Mouse (Mus musculus) layer of hippocampus, adult 2 months (tissue): ENCODE results near the gene Arhgef9. TPM values are rescaled to one million over a fixed set of nuclear protein-coding genes. Genes with fewer than 3 reads are reported as not detected.

Experiments used
- DNase-seq, 2 experiments: peaks; one replicate each; pipeline ENCODE4 v3.0.0; 2022; ENCODE audit warnings: low spot score in 2 of 2
- H3K27ac ChIP-seq: fragments of 200-600 bp; 2 replicates; pipeline ENCODE4 v1.8.1; 2022
- H3K4me3 ChIP-seq: fragments of 200-600 bp; 2 replicates; pipeline ENCODE4 v1.8.1; 2022; ENCODE audit warnings: mild to moderate bottlenecking
- CTCF ChIP-seq: fragments of 200-600 bp; conservative IDR thresholded peaks from 2 replicates; pipeline ENCODE4 v1.8.1; 2022; ENCODE audit warnings: antibody characterized with exemption, mild to moderate bottlenecking, moderate library complexity
- total RNA-seq, 2 experiments: library from RNA; stranded (reverse); gene quantifications; 2 replicates each; pipeline ENCODE4 v1.2.3; 2021

The Arhgef9 gene
- total RNA-seq, 2 experiments from 2014 or later = 279 to 295 TPM

- DNase-seq = no peak
- no peak overlapping the region for H3K27ac ChIP-seq
- TF ChIP-seq CTCF = no peak
- H3K4me3 ChIP-seq = no peak overlapping the region
Observed at GRCm38 (mm10) chrX:95123462-95123861, 73.2 kb downstream of the Arhgef9 start.

- Histone ChIP-seq H3K27ac (no peak overlapping the region), H3K4me3 (no peak overlapping the region)
- DNase-seq = no peak
- no peak for TF ChIP-seq CTCF
Observed at GRCm38 (mm10) chrX:95104361-95104760, 92.3 kb downstream of the Arhgef9 start.

GRCm38 (mm10) chrX:95087674-95088073 is 109.0 kb downstream of the Arhgef9 start:
- H3K27ac ChIP-seq = no peak overlapping the region
- H3K4me3 ChIP-seq = no peak overlapping the region
- no peak for DNase-seq
- no peak for TF ChIP-seq CTCF

- H3K27ac ChIP-seq = no peak overlapping the region
- DNase-seq = no peak
- no peak overlapping the region for H3K4me3 ChIP-seq
- no peak for TF ChIP-seq CTCF
Observed at GRCm38 (mm10) chrX:95077013-95077699, 119.5 kb downstream of the Arhgef9 start.

- Histone ChIP-seq H3K27ac (no peak overlapping the region), H3K4me3 (no peak overlapping the region)
- DNase-seq = no peak
- TF ChIP-seq CTCF = no peak
Observed at GRCm38 (mm10) chrX:95027907-95028306, 168.7 kb downstream of the Arhgef9 start.

GRCm38 (mm10) chrX:95026361-95026892 is 170.2 kb downstream of the Arhgef9 start, which contains the start of gene Spin4:
Gene Spin4 (minus strand): TSS chrX:95026682.
- 0 out of 2 replicates have a peak, but pooled peaks have one; percentile 11 for TF ChIP-seq CTCF
- DNase-seq = peak; percentile 50 to 61
- Histone ChIP-seq H3K27ac (peak within 1 kb of the TSS; percentile 89), H3K4me3 (peak within 1 kb of the TSS; percentile 69)

GRCm38 (mm10) chrX:95025779-95026360 is 170.8 kb downstream of the Arhgef9 start:
- peak overlapping the region; percentile 89 for H3K27ac ChIP-seq
- TF ChIP-seq CTCF = no peak; the same call in 1 of the 2 replicates
- H3K4me3 ChIP-seq = peak overlapping the region; percentile 69
- no peak for DNase-seq

GRCm38 (mm10) chrX:95012033-95012432 is 184.6 kb downstream of the Arhgef9 start:
- no peak overlapping the region for H3K27ac ChIP-seq
- H3K4me3 ChIP-seq = no peak overlapping the region
- TF ChIP-seq CTCF = peak; percentile 78
- peak in 1 of 2 experiments; percentile 62 for DNase-seq

Other genes with a start within 250 kb of the Arhgef9 start
- under 1 TPM; 0.64 to 0.69 TPM for gene Spin4, start 170.2 kb downstream of the Arhgef9 start, total RNA-seq
- gene Amer1, start 248.0 kb upstream of the Arhgef9 start, total RNA-seq = 1 to 10 TPM; 5.2 to 5.5 TPM